Mouse (Mus musculus): ENCODE data around the gene Dlg2. TPM values are rescaled to one million over a fixed set of nuclear protein-coding genes. Genes with fewer than 3 reads are reported as not detected.

Gene Dlg2
- total RNA-seq, 2 experiments from 2014 or later: 0.25 to 0.54 TPM

DNA sequence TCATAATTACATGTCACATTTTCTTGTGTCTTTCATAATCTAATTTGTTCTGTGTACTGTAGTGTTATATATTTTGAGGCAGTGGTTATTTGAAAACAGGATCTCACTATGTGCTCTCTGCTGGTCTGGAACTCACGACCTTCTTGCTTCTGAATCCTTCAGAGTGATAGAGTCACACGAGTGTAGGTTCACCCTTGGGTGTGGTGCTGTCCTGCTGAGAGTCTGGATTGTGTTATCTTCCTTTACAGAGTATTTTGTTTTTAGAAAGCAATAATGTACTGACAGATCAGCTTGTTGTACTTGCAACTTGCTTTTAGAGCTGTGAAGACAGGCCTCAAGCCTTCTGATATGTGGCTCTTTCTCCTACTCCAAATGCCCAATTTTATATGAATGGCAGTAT lies 1953.8 kb downstream of the Dlg2 start:
- ATAC-seq (replicated peaks; ENCODE audit: poor library complexity): peak; percentile 24; the same call in 1 of the 2 replicates

DNA sequence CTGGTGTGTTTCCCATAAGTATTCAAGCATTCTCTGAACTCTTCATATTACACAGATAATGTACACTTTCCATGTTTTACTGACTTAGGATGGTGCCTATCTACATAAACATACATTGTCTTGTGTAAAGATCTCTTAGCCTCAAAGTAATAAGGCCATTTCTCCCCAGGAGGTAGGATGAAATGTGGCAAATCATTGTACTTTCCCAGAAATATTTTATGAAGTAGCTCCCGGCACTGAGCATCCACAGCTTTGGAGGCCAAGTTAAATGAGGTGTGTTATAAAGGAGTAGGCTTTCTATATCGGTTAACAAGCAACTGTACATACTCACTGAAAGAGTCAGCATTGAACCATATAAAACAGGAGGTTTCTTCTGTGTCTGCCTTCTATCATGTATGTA lies 1960.7 kb downstream of the Dlg2 start:
- no peak for ATAC-seq (replicated peaks; ENCODE audit: poor library complexity)

- ATAC-seq (replicated peaks; ENCODE audit: poor library complexity): peak; percentile 33
Measured at GRCm38 (mm10) chr7:92439503-92440487, 1963.3 kb downstream of the Dlg2 start.

- peak; percentile 74 for ATAC-seq (replicated peaks; ENCODE audit: poor library complexity)
Measured at GRCm38 (mm10) chr7:92441611-92442010, 1965.1 kb downstream of the Dlg2 start.

GRCm38 (mm10) chr7:92442082-92442481 lies 1965.6 kb downstream of the Dlg2 start:
- peak; percentile 59 for ATAC-seq (replicated peaks; ENCODE audit: poor library complexity)

DNA sequence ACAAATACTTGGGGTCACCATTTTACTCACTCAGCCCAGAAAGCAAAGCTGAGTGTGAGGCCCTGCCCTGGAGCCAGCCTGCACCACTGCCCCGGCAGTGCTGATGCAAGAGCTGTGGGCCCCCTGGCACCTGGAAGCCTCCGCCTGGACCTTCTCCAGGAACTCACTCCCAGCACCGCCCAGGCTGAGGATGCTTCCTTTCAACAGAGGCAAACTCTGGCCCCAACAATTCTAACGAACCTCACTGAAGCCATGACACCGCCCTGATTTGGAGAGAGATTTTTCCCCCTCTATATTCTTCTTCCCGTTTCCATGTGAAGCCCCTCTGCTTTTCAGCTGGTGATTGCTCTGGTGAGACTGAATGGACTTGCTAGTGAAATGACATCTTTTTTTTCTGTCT lies 1971.5 kb downstream of the Dlg2 start:
- ATAC-seq (replicated peaks; ENCODE audit: poor library complexity): 0 out of 2 replicates have a peak, but pooled peaks have one; percentile 21

DNA sequence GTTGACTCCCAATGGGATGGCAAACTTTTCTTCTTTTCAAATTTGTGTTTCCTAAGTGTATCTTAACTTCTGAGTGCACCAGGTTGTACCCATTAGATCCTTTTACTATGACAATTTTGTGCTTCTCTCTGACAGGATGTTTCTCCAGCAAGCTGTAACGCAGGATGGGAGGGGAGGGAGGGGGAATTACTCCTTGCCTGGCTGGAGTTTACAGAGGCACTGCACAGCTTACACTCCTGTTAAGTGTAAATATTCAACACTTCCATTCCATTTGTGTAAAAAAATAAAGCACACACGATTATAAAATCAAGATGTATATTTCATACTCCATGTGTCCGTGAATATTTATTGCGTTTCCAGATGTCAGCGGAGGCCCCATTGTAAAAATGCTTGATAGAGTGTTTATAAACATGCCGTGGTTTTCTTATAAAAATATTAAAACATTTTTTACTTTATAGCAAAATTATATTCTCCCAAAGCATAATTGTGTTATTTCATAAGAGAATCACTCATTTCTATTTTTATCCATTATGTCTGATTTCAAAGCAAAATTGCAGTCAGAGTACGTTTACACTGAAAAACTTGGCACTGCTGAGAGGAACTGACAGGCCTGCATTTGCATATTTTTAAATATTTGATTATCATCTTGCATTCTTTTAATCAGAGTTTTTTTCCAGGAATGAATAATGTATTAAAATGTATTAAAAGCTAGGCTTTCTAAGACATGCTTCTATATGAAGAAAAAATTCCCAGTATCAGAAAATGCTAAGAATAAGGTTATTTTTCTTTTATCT lies 1972.5 kb downstream of the Dlg2 start:
- ATAC-seq (replicated peaks; ENCODE audit: poor library complexity): no peak

GRCm38 (mm10) chr7:92454176-92454575 lies 1977.7 kb downstream of the Dlg2 start:
- ATAC-seq (replicated peaks; ENCODE audit: poor library complexity): no peak

DNA sequence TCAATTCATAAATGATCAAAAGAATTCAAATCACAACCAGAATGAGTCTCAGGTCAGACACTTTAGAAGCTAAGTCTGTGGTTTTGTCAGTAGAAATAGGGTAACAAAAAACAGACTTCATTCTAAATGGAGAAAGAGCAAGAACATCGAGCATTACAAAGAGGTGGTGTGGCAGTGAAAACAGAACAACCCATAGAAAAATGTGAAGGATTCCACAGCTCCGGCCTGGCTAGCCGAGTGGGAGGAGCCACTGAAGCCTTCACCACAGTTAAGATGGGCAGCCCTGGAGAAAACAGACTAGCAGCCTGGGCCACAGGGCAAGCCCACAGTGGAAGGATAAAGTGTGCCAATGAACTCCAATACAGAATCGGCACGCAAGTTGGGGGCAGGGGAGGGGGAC lies 1979.5 kb downstream of the Dlg2 start:
- no peak for ATAC-seq (replicated peaks; ENCODE audit: poor library complexity)

DNA sequence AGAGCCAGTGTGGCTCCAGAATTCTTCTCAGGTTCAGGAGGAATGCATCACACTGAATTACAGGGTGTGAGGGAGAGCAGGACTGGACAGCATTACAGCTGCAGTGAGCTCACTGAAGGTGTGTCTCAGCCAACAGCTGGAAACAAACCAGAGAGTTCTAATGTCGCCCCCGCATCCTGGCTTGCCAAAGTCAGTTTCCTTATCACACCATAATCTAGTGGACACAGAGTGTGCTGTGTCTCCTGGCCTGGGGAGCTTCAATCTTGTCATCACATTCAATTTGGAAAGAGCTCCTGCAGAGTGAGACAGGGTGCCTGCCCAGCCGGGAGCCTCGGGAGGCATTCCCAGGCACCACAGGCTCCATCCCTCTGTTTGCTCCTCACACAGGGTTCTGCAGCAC lies 1981.3 kb downstream of the Dlg2 start:
- peak; percentile 38 for ATAC-seq (replicated peaks; ENCODE audit: poor library complexity)

DNA sequence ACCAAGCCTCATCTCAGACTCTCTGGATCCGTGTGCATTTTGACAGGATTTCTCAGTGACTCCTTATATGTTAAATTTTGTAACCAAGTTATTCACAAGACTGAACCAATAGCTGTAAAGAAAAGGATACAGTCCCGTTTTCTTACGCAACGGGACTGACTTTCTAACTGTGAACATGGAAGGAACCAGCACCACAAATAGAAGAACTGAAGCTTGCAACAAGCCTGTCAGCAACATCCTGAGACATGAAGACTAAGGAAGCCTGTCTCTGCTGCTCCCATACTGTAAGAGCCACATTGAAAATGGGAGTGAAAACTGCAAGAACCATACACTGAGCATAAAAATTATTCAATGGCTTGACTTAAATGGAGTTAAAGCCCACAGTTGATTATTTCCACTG lies 1981.8 kb downstream of the Dlg2 start:
- ATAC-seq (replicated peaks; ENCODE audit: poor library complexity): peak; percentile 90

DNA sequence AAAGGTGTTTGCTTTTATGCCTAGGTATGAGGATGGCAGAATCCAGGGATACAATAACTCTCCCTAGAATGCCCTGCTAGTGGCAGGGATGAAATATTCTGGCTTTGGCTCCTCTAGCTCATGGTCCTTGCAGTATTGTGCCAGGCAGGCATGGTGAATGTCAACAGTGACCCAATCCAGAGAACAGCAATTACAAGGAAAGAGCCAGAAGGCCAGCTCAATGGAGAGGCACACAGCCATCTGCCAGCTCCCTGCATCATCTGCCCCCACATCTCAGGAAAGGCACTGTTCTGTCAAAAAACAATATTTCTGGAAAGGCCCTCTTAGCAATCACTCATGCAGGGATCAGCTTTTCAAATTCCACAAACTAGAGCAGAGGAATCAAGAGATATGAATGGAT lies 1984.1 kb downstream of the Dlg2 start:
- ATAC-seq (replicated peaks; ENCODE audit: poor library complexity): no peak

DNA sequence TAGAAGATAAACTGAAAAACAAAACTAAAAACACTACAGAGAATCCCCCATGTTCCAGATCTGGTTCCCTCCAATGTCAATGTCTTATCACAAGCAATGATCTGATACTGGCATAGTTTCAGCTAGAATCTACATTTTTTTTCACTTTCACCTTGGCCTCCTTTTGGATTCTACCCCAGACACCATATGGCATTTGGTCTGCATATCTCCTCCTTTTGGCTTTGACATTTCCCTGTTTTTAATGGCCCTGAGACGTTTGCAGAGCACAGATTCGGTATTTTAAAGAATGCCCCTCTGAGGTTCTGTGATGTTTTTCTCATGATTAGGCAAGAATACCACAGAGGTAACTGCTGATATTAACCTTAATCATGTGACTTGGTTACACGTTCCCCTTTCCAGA lies 1984.8 kb downstream of the Dlg2 start:
- ATAC-seq (replicated peaks; ENCODE audit: poor library complexity): no peak

DNA sequence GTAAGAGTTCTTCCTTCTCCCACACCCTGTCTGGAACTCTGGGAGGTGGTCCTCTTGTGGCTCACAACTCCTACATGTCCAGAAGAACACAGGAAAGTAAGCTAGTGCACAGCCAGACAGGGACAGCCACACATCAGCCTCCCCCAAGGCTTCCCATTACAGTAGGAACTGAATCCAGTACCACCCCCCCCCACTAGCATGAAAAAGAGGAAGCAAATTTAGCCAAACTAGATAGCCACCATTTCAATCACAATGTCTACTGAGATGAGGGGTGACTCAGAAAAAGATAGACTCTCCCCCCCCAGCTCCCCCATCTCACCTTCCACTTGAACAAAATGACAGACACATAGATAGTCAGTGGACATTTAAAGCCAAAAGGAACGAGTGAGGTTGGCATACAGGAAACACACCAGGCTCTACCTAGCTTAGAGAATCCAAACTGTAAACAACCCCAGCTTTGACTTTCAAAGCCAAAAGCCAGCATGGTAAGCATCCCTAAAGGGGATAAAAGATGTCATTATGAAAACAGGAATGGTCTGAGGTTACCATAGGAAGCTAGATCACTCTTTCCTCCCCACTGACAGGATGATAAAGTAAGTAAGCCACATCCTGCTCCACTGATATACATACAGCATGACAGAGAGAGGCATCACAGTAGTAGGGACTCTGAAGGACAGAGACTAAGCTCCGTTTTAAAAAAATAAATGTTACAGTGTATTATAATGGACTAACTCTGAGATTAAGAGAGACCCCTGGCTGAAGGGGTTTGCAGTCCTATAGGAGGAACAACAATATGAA lies 1986.8 kb downstream of the Dlg2 start:
- peak; percentile 76 for ATAC-seq (replicated peaks; ENCODE audit: poor library complexity)

DNA sequence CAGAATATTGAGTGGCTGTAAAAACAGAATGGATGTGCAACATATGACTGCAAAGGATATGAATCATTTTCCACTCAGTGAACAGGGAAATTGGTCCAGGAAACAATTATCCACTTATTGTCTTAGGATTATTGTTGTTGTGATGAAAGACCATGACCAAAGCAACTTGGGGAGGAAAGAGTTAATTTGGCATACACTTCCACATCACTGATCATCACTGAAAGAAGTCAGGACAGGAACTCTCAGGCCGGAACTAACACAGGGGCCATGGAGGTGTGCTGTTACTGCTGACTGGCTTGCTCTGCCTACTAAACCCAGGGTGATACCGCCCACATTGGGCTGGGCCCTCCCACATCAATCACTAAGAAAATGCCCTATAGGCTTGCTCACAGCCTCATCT lies 1987.8 kb downstream of the Dlg2 start:
- peak; percentile 30; the same call in 1 of the 2 replicates for ATAC-seq (replicated peaks; ENCODE audit: poor library complexity)

DNA sequence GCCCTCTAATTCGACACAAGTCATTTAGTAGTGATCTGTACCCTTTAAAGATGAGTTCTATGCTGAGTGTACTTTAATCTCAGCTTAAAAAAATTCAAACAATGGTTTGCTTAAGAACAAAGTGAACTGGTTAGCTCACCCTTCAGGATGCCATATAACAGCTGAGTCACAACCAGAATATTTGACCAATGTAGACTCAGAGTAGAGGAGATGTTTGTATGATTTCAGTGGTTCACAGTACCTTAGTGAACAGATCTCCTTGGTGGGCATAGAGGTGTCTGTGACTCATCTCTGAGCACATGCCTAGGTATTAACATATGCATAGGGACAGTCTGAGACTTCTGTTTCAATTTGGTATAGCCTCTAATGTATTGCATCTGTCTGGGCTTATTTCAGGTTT lies 2002.7 kb downstream of the Dlg2 start:
- ATAC-seq (replicated peaks; ENCODE audit: poor library complexity): no peak

DNA sequence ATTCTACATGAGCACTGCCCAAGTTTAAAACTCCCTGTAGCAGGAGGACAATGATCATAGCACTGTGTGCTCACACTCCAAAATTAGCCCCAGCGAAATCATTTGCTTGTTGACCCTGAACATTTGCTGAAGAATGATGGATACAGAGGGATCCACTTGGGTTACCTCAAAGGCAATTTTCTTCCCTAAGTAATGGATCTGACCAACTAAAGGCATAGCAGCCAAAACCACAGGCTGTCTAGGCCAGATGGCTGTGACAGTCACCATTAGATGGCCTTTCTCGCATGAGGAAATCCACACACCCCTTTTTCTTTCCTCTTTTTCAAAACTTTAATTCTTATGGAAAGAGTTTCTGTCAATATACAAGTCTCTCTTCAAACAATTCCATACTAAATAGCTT lies 2003.3 kb downstream of the Dlg2 start:
- ATAC-seq (replicated peaks; ENCODE audit: poor library complexity): no peak

DNA sequence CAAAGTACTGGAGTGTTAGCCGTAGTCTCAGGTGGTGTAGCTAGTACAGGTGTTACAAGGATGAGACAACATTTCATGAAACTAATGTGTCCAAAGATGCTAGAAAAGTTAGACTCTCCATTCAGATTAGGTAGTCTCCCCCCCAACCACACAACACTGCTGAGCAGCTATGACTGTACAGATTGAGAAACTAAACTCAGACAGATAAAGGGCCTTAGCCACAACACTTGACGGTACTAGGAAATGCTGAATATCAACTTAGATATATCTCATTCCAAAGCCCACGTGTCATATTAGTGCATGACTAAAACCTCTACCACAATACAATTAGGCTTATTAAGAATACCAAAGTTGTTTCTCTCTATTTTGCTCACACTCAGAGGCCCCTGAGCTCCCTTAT lies 2006.9 kb downstream of the Dlg2 start:
- ATAC-seq (replicated peaks; ENCODE audit: poor library complexity): peak; percentile 50

DNA sequence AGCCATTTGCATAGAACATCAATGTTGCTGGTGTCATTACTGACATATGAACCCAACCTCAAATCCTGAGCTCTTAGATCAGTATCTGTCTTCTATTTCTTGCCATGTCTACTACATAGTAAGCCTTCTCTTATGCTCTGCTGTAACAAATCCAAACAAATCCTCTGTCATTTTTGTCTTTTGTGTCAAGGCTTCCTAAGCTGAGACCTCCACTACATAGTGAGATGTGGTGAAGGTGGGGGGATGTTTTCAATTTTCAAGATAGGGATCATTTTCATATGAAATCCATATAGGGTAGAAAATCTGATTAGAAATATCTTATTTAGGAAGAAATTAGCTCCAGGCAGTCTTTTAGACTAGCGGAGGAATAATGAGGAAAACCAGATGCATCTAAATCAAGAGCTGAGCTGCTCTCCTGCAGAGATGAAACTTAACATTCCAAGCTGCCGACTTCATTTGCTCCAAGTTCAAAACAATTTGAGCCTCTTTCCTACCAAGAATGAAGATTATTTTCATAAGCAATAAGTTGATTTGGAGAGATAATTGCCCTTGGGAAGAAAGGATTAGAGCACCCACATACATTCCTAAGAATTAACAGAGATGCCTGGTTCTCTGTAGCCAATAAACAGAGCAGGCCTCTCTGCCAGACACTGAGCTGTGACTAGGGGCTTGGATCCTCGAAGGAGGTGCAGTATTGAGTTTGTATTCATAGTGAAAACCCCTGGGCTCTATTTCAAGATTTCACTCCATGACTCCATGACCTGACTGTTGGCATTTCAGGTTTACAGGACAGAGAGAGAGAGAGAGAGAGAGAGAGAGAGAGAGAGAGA lies 2009.6 kb downstream of the Dlg2 start:
- ATAC-seq (replicated peaks; ENCODE audit: poor library complexity): no peak

DNA sequence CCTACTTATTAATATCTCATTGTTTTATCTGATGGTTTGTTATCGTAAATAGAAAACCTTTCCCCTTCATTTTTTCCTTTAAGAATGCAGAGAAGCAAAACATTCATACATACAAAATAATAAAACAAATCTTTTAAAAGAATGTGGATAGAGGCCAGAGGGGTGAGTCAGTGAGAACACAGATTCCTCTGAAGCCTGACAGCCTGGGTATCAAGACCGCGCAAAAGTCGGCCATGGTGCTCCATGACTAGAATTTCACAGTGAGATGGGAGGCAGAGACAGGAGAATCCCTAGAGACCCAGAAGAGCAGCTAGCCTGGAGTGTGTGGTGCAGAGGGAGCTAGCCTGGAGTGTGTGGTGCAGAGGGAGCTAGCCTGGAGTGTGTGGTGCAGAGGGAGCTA lies 2010.4 kb downstream of the Dlg2 start:
- ATAC-seq (replicated peaks; ENCODE audit: poor library complexity): no peak
